Mouse (Mus musculus): ENCODE data around the gene Il33. TPM values are rescaled to one million over a fixed set of nuclear protein-coding genes. Genes with fewer than 3 reads are reported as not detected.

The Il33 gene
- polyA plus RNA-seq, 1 experiment from 2014 or later, result 0.71 TPM

- ATAC-seq, result no peak
- no peaks in the 10 kb centered on the region for H3K36me3 ChIP-seq (ENCODE audit: control insufficient read depth, insufficient read depth)
- H3K27ac ChIP-seq (ENCODE audit: low read length), result no peak within 1 kb of the TSS
- H3K9ac ChIP-seq (replicated peaks; ENCODE audit: low read depth, low read length), result no peak within 1 kb of the TSS
- no peak within 1 kb of the TSS for H3K4me3 ChIP-seq (replicated peaks; ENCODE audit: low read length)
- H3K4me1 ChIP-seq (replicated peaks; ENCODE audit: control insufficient read depth, insufficient read depth, low read length), result 0 out of 2 replicates have a peak, but pooled peaks cover 2% of the 10 kb centered on the region
- H3K27me3 ChIP-seq (replicated peaks; ENCODE audit: control insufficient read depth, insufficient read depth, low read length), result no peaks in the 10 kb centered on the region
- WGBS, result 97% methylated on average over 9 of the region's 9 CpGs
- no peaks in the 10 kb centered on the region for H3K9me3 ChIP-seq (ENCODE audit: control insufficient read depth, low read length)
- H3K4me2 ChIP-seq (ENCODE audit: low read length), result no peak within 1 kb of the TSS
These were observed 78.7 kb downstream of the Il33 start, which contains the start of gene Trpd52l3 for GRCm38 (mm10) chr19:30003621-30004020. Trpd52l3 (plus strand) TSS chr19:30003790.

GRCm38 (mm10) chr19:30006371-30006770 is 81.5 kb downstream of the Il33 start:
- WGBS, result 63% methylated on average over 3 of the region's 3 CpGs
- H3K4me3 ChIP-seq (replicated peaks; ENCODE audit: low read length), result no peak overlapping the region
- no peaks in the 10 kb centered on the region for H3K36me3 ChIP-seq (ENCODE audit: control insufficient read depth, insufficient read depth)
- H3K4me1 ChIP-seq (replicated peaks; ENCODE audit: control insufficient read depth, insufficient read depth, low read length), result no peaks in the 10 kb centered on the region
- H3K27ac ChIP-seq (ENCODE audit: low read length), result no peak overlapping the region
- no peaks in the 10 kb centered on the region for H3K9me3 ChIP-seq (ENCODE audit: control insufficient read depth, low read length)
- ATAC-seq, result no peak
- H3K4me2 ChIP-seq (ENCODE audit: low read length), result no peak overlapping the region
- no peak overlapping the region for H3K9ac ChIP-seq (replicated peaks; ENCODE audit: low read depth, low read length)
- no peaks in the 10 kb centered on the region for H3K27me3 ChIP-seq (replicated peaks; ENCODE audit: control insufficient read depth, insufficient read depth, low read length)

Other genes starting within 250 kb of the Il33 start
- gene Mlana, start 227.3 kb upstream of the Il33 start, polyA plus RNA-seq (2015; fragmentation: Nextera tagmentation; extraction: Ambion mirVana), result not detected in 2 replicates
- gene 9930021J03Rik, start 119.1 kb upstream of the Il33 start, polyA plus RNA-seq (2015; fragmentation: Nextera tagmentation; extraction: Ambion mirVana), result 7.1 and 7.7 TPM in 2 replicates
- gene Ranbp6, start 112.1 kb upstream of the Il33 start, polyA plus RNA-seq (2015; fragmentation: Nextera tagmentation; extraction: Ambion mirVana), result 43.5 and 44.8 TPM in 2 replicates
- gene Trpd52l3, start 78.7 kb downstream of the Il33 start, polyA plus RNA-seq (2015; fragmentation: Nextera tagmentation; extraction: Ambion mirVana), result not detected in 2 replicates
- gene Uhrf2, start 105.4 kb downstream of the Il33 start, polyA plus RNA-seq (2015; fragmentation: Nextera tagmentation; extraction: Ambion mirVana), result 73.3 and 74.2 TPM in 2 replicates